Mouse (Mus musculus) megakaryocyte, embryonic 14.5 days (primary cell): Measurements from ENCODE around the gene Rgs8.

ENCODE experiments used
- FLI1 ChIP-seq: IDR thresholded peaks from 2 replicates; pipeline ENCODE4 v1.6.1; 2012; ENCODE audit warnings: low read length, inconsistent platforms, mixed read lengths
- GATA1 ChIP-seq: IDR thresholded peaks from 3 replicates; pipeline ENCODE4 v1.6.1; 2012; ENCODE audit warnings: mixed read lengths, low read length, inconsistent platforms, borderline replicate concordance

DNA sequence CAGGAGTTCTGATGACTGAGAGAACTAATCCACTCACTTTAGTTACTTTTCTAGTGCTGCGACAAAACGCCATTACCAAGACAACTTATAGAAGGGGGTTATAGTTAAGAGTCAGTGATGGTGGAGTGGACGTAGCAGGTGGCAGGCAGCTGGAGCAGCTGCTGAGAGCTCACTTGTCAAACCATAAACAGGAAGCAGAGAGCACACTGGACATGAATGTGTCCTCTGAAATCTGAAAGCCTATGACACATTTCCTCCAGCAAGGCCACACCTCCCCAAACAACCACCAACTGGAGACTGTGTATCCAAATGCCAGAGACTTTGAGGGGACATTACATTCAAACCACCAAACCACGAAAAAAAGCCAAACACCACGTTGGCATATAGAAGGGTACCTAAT, 17.8 kb upstream of the Rgs8 start:
- TF ChIP-seq GATA1 (no peak), FLI1 (no peak)
